Mouse (Mus musculus) hindbrain, embryonic 11.5 days (tissue): Measurements from ENCODE around the gene Sars. TPM values are rescaled to one million over a fixed set of nuclear protein-coding genes. Genes with fewer than 3 reads are reported as not detected.

Experiments
- polyA plus RNA-seq: library from polyadenylated mRNA; unstranded; fragments of >200 nt; fragmentation: Nextera tagmentation; extraction: Ambion mirVana; gene quantifications from 2 replicates; pipeline ENCODE4 v1.2.1, GENCODE M21; 2014

Gene Sars
- polyA plus RNA-seq, 1 experiment from 2014 or later, result 181 TPM

Other genes with a start within 250 kb of the Sars start
- gene Cyb561d1, start 244.0 kb downstream of the Sars start, polyA plus RNA-seq, result 2.4 and 2.6 TPM in 2 replicates
- 16.6 and 19.9 TPM in 2 replicates for gene Atxn7l2, start 234.3 kb downstream of the Sars start, polyA plus RNA-seq
- 0.47 and 0.59 TPM in 2 replicates for gene Sypl2, start 218.6 kb downstream of the Sars start, polyA plus RNA-seq
- gene Psma5, start 188.3 kb downstream of the Sars start, polyA plus RNA-seq, result 275 and 296 TPM in 2 replicates
- gene Sort1, start 161.1 kb downstream of the Sars start, polyA plus RNA-seq, result 20.2 and 27.5 TPM in 2 replicates
- gene Mybphl, start 80.3 kb downstream of the Sars start, polyA plus RNA-seq, result not detected in 2 replicates
- gene Psrc1, start 61.4 kb downstream of the Sars start, polyA plus RNA-seq, result 48.7 and 53.5 TPM in 2 replicates
- gene Celsr2, start 29.7 kb downstream of the Sars start, polyA plus RNA-seq, result 76.7 and 101 TPM in 2 replicates
- 0.68 and 1.6 TPM in 2 replicates for gene 1700013F07Rik, start 88.9 kb upstream of the Sars start, polyA plus RNA-seq
- gene 5330417C22Rik, start 91.3 kb upstream of the Sars start, polyA plus RNA-seq, result 3.0 and 3.5 TPM in 2 replicates
- 54.0 and 57.4 TPM in 2 replicates for gene Tmem167b, start 117.3 kb upstream of the Sars start, polyA plus RNA-seq
- gene Taf13, start 126.5 kb upstream of the Sars start, polyA plus RNA-seq, result 84.8 and 88.2 TPM in 2 replicates
- gene Wdr47, start 146.1 kb upstream of the Sars start, polyA plus RNA-seq, result 50.4 and 55.2 TPM in 2 replicates
- gene Clcc1, start 208.7 kb upstream of the Sars start, polyA plus RNA-seq, result 64.5 and 66.7 TPM in 2 replicates